Comparison of ENCODE assay signal across 24 mouse cellular contexts in genomic region chr3:101276501-101277320, GRCm38 (mm10). TPM values are rescaled to one million over a fixed set of nuclear protein-coding genes. Genes with fewer than 3 reads are reported as not detected.
DNase-seq lines count a peak whose midpoint lies in the region; ATAC-seq and TF ChIP-seq lines count a peak whose summit lies in the region.
"Had no signal": no experiment of that assay in that cellular context is flagged by ENCODE, and none has a peak within 500 bp of the region (broad histone marks: within the 10 kb centered on the region; RNA-seq: fewer than 3 reads in every experiment).

No protein-coding gene starts in this region.

- intact Hi-C loops in left cerebral cortex, postnatal 4 days (cut with DNase I): loop anchor here (10.0 kb wide), 1 partner anchor 172 kb away; no protein-coding TSS in a partner anchor
- intact Hi-C loops in left cerebral cortex, postnatal 14 days (cut with DNase I): no loop called here

- TF ChIP-seq CTCF in midbrain, postnatal 0 days (IDR thresholded peaks at IDR 0.05): 0 out of 2 replicates have a peak, but pooled peaks have one; percentile 16

- 62% methylated on average over 12 of the region's 12 CpGs for WGBS in midbrain, postnatal 0 days
- 73% methylated on average over 12 of the region's 12 CpGs for WGBS in midbrain, embryonic 14.5 days

- H3K4me2 ChIP-seq in midbrain, postnatal 0 days (ENCODE audit: low read depth, low read length, poor library complexity, severe bottlenecking): no peak overlapping the region
- H3K4me2 ChIP-seq in midbrain, embryonic 14.5 days (ENCODE audit: low read length): no peak overlapping the region
- H3K4me2 ChIP-seq: forebrain, embryonic 12.5 days; heart, embryonic 15.5 days; lung, embryonic 15.5 days; midbrain, embryonic 12.5 days had no signal

- no peaks in the 10 kb centered on the region for H3K9me3 ChIP-seq in midbrain, postnatal 0 days (ENCODE audit: low read length)
- no peaks in the 10 kb centered on the region for H3K9me3 ChIP-seq in midbrain, embryonic 14.5 days (ENCODE audit: control insufficient read depth, low read length)
- H3K9me3 ChIP-seq: embryonic facial prominence, embryonic 10.5 days; forebrain, embryonic 12.5 days; G1E; heart, embryonic 15.5 days; lung, embryonic 15.5 days; midbrain, embryonic 12.5 days had no signal

- DNase-seq in midbrain, postnatal 0 days (ENCODE audit: low spot score): peak; percentile 10
- no peak for DNase-seq in midbrain, embryonic 14.5 days
- peak; percentile 84 for DNase-seq in induced T-regulatory cell, adult 2 months (ENCODE audit: low read depth)
- DNase-seq in splenic B cell, adult 2 months (ENCODE audit: low read depth, low spot score): peak; percentile 41
- DNase-seq in thymus, postnatal 4 days: peak; percentile 69
- DNase-seq in left cerebral cortex, postnatal 4 days: no peak
- DNase-seq in left cerebral cortex, postnatal 14 days (ENCODE audit: low spot score in 2 of 2): no peak
- DNase-seq: cerebellum, adult 2 months; cerebellum, postnatal 36 days; gastrocnemius, postnatal 14 days; heart, postnatal 4 days; kidney, adult 11 months; right cerebral cortex, postnatal 14 days had no signal

- no peaks in the 10 kb centered on the region for H3K36me3 ChIP-seq in midbrain, postnatal 0 days (ENCODE audit: insufficient read depth, low read length)
- H3K36me3 ChIP-seq in midbrain, embryonic 14.5 days (ENCODE audit: control insufficient read depth, insufficient read depth, low read length): no peaks in the 10 kb centered on the region
- H3K36me3 ChIP-seq in splenic B cell, adult 2 months (ENCODE audit: control insufficient read depth, insufficient read depth, low read length, poor library complexity, severe bottlenecking): peaks cover 25% of the 10 kb centered on the region
- H3K36me3 ChIP-seq: embryonic facial prominence, embryonic 10.5 days; forebrain, embryonic 12.5 days; G1E; heart, embryonic 15.5 days; lung, embryonic 15.5 days; midbrain, embryonic 12.5 days had no signal

- no peak overlapping the region for H3K9ac ChIP-seq in midbrain, postnatal 0 days (replicated peaks; ENCODE audit: low read length, poor library complexity, severe bottlenecking)
- no peak overlapping the region for H3K9ac ChIP-seq in midbrain, embryonic 14.5 days (replicated peaks; ENCODE audit: low read length)
- H3K9ac ChIP-seq: forebrain, embryonic 12.5 days; heart, embryonic 15.5 days; liver, embryonic 14.5 days; lung, embryonic 15.5 days; midbrain, embryonic 12.5 days had no signal

- no peak overlapping the region for H3K4me3 ChIP-seq in midbrain, postnatal 0 days (ENCODE audit: low read depth, low read length)
- no peak overlapping the region for H3K4me3 ChIP-seq in midbrain, embryonic 14.5 days (replicated peaks; ENCODE audit: low read depth, low read length)
- H3K4me3 ChIP-seq: embryonic facial prominence, embryonic 10.5 days; forebrain, embryonic 12.5 days; heart, adult 2 months; heart, embryonic 15.5 days; lung, embryonic 15.5 days; midbrain, embryonic 12.5 days had no signal

- 0 out of 2 replicates have a peak, but pooled peaks cover 5% of the 10 kb centered on the region for H3K4me1 ChIP-seq in midbrain, postnatal 0 days (ENCODE audit: insufficient read depth, low read length)
- H3K4me1 ChIP-seq in midbrain, embryonic 14.5 days (ENCODE audit: control insufficient read depth, insufficient read depth, low read length): 0 out of 2 replicates have a peak, but pooled peaks cover 3% of the 10 kb centered on the region

- no peak for ATAC-seq in midbrain, postnatal 0 days (ENCODE audit: low FRiP score)
- ATAC-seq in midbrain, embryonic 14.5 days (ENCODE audit: low FRiP score, low TSS enrichment): no peak
- ATAC-seq: hindbrain, postnatal 0 days had no signal

- H3K27me3 ChIP-seq in midbrain, postnatal 0 days (ENCODE audit: insufficient read depth, low read length): no peaks in the 10 kb centered on the region
- H3K27me3 ChIP-seq in midbrain, embryonic 14.5 days (ENCODE audit: control insufficient read depth, insufficient read depth, low read length): no peaks in the 10 kb centered on the region
- H3K27me3 ChIP-seq in splenic B cell, adult 2 months (ENCODE audit: control insufficient read depth, insufficient read depth, low read length, poor library complexity, severe bottlenecking): no peaks in the 10 kb centered on the region
- H3K27me3 ChIP-seq: heart, embryonic 15.5 days; lung, embryonic 15.5 days had no signal

- no peak overlapping the region for H3K27ac ChIP-seq in midbrain, postnatal 0 days (ENCODE audit: low read depth, low read length)
- no peak overlapping the region for H3K27ac ChIP-seq in midbrain, embryonic 14.5 days (replicated peaks; ENCODE audit: low read depth, low read length)
- H3K27ac ChIP-seq: embryonic facial prominence, embryonic 10.5 days; forebrain, embryonic 12.5 days; heart, adult 2 months; heart, embryonic 15.5 days; hindbrain, postnatal 0 days; kidney, postnatal 0 days; liver, embryonic 14.5 days; lung, embryonic 15.5 days; midbrain, embryonic 12.5 days had no signal

RNA-seq across cellular contexts. Expression of gene Cd2, which starts 11.0 kb away (rescaled TPM):
- not detected in 2 replicates for total RNA-seq in midbrain, postnatal 0 days (2014; rRNA removed)
- 0.21 and 0.22 TPM in 2 replicates for polyA plus RNA-seq in midbrain, postnatal 0 days (2015; fragmentation: Nextera tagmentation; extraction: Ambion mirVana)
- not detected in 2 replicates for polyA plus RNA-seq in midbrain, embryonic 14.5 days (2014; fragmentation: Nextera tagmentation; extraction: Ambion mirVana)
- total RNA-seq in left cerebral cortex, postnatal 4 days (2021): under 1 TPM in 1 of 2 experiments, not detected in 1; 0.44 TPM
- total RNA-seq in left cerebral cortex, postnatal 14 days (2021): not detected
- total RNA-seq: hindbrain, postnatal 0 days had no signal
- polyA plus RNA-seq: embryonic facial prominence, embryonic 10.5 days; forebrain, embryonic 12.5 days; G1E; hindbrain, postnatal 0 days; kidney, postnatal 0 days; limb, embryonic 14.5 days; liver, embryonic 14.5 days; midbrain, embryonic 12.5 days had no signal

Comparison
In these comparisons a context has a peak if more than half of its experiments do, and no peak if none do; other contexts are left out.
1. DNase-seq: peak in midbrain, postnatal 0 days (single experiment), induced T-regulatory cell, adult 2 months (single experiment), splenic B cell, adult 2 months (single experiment) and thymus, postnatal 4 days (single experiment); none in midbrain, embryonic 14.5 days (single experiment), left cerebral cortex, postnatal 4 days (single experiment) and left cerebral cortex, postnatal 14 days (0 of 2).